In genomic region chr16:93047594-93047993, GRCm38 (mm10) we compare ENCODE assay signal across 22 mouse cellular contexts.
DNase-seq lines count a peak whose midpoint lies in the region; ATAC-seq and TF ChIP-seq lines count a peak whose summit lies in the region.
"Had no signal": no experiment of that assay in that cellular context is flagged by ENCODE, and none has a peak within 500 bp of the region (broad histone marks: within the 10 kb centered on the region; RNA-seq: fewer than 3 reads in every experiment).

No protein-coding gene starts in this region.

- no peak for TF ChIP-seq CTCF in hindbrain, postnatal 0 days (IDR thresholded peaks at IDR 0.05; ENCODE audit: low read depth)

- H3K9ac ChIP-seq in hindbrain, postnatal 0 days (replicated peaks; ENCODE audit: low read length): no peak overlapping the region
- no peak overlapping the region for H3K9ac ChIP-seq in hindbrain, embryonic 13.5 days
- H3K9ac ChIP-seq in ES-E14 (ENCODE audit: insufficient read depth, low read depth, low read length, poor library complexity, severe bottlenecking): no peak overlapping the region
- H3K9ac ChIP-seq: embryonic facial prominence, embryonic 13.5 days; limb, embryonic 12.5 days; liver, embryonic 13.5 days; midbrain, embryonic 12.5 days; stomach, embryonic 15.5 days had no signal

- H3K4me3 ChIP-seq in hindbrain, postnatal 0 days (ENCODE audit: low read length): no peak overlapping the region
- no peak overlapping the region for H3K4me3 ChIP-seq in hindbrain, embryonic 13.5 days
- no peak overlapping the region for H3K4me3 ChIP-seq in ES-E14 (ENCODE audit: insufficient read depth in 1 of 2, low read depth in 1 of 2, low read length in 2 of 2, poor library complexity in 1 of 2, severe bottlenecking in 1 of 2)
- H3K4me3 ChIP-seq: embryonic facial prominence, embryonic 13.5 days; limb, embryonic 12.5 days; liver, embryonic 13.5 days; midbrain, embryonic 12.5 days; stomach, embryonic 15.5 days had no signal

- no peaks in the 10 kb centered on the region for H3K36me3 ChIP-seq in hindbrain, postnatal 0 days (ENCODE audit: insufficient read depth, low read length)
- no peaks in the 10 kb centered on the region for H3K36me3 ChIP-seq in hindbrain, embryonic 13.5 days
- no peaks in the 10 kb centered on the region for H3K36me3 ChIP-seq in ES-E14 (ENCODE audit: control insufficient read depth, insufficient read depth, low read length, poor library complexity, severe bottlenecking)
- H3K36me3 ChIP-seq: embryonic facial prominence, embryonic 13.5 days; limb, embryonic 12.5 days; liver, embryonic 13.5 days; midbrain, embryonic 12.5 days; stomach, embryonic 15.5 days had no signal

- no peak overlapping the region for H3K4me2 ChIP-seq in hindbrain, postnatal 0 days (ENCODE audit: low read depth, low read length)
- H3K4me2 ChIP-seq in hindbrain, embryonic 13.5 days: no peak overlapping the region
- H3K4me2 ChIP-seq: embryonic facial prominence, embryonic 13.5 days; heart, embryonic 11.5 days; limb, embryonic 12.5 days; liver, embryonic 13.5 days; midbrain, embryonic 12.5 days; stomach, embryonic 15.5 days had no signal

- DNase-seq in hindbrain, postnatal 0 days (ENCODE audit: low spot score): peak; percentile 31
- DNase-seq in ES-E14 (ENCODE audit: low read depth, low spot score) (peak; percentile 68), ZHBTc4 (ENCODE audit: low read depth, low spot score) (peak; percentile 88)
- DNase-seq in retina, embryonic 14.5 days (ENCODE audit: low spot score): peak; percentile 24
- DNase-seq in thymus, postnatal 4 days: no peak
- no peak for DNase-seq in spleen, postnatal 14 days (ENCODE audit: low spot score in 2 of 2)
- DNase-seq: cerebellum, postnatal 10 days; heart, postnatal 14 days; kidney, adult 2 months; kidney, postnatal 25 days; layer of hippocampus, adult 9-11 months; liver, embryonic 13.5 days; lung, postnatal 10 days; right cerebral cortex, adult 18-20 months; spleen, adult 18-20 months had no signal

- WGBS in hindbrain, postnatal 0 days: 80% methylated on average over 1 of the region's 1 CpGs
- 85% methylated on average over 1 of the region's 1 CpGs for WGBS in hindbrain, embryonic 13.5 days

- no peak overlapping the region for H3K27ac ChIP-seq in hindbrain, postnatal 0 days
- no peak overlapping the region for H3K27ac ChIP-seq in hindbrain, embryonic 13.5 days
- H3K27ac ChIP-seq in ES-E14 (ENCODE audit: insufficient read depth, low read depth, low read length, poor library complexity, severe bottlenecking): no peak overlapping the region
- H3K27ac ChIP-seq: embryonic facial prominence, embryonic 13.5 days; limb, embryonic 12.5 days; liver, embryonic 13.5 days; midbrain, embryonic 12.5 days; stomach, embryonic 15.5 days had no signal

- no peaks in the 10 kb centered on the region for H3K4me1 ChIP-seq in hindbrain, postnatal 0 days (ENCODE audit: insufficient read depth, low read length)
- H3K4me1 ChIP-seq in hindbrain, embryonic 13.5 days (replicated peaks): 0 out of 2 replicates have a peak, but pooled peaks cover 3% of the 10 kb centered on the region
- H3K4me1 ChIP-seq in ES-E14 (ENCODE audit: control insufficient read depth in 2 of 2, insufficient read depth in 2 of 2, low read length in 2 of 2, poor library complexity in 1 of 2): no peaks in the 10 kb centered on the region
- H3K4me1 ChIP-seq: liver, embryonic 13.5 days; midbrain, embryonic 12.5 days; stomach, embryonic 15.5 days had no signal

- H3K9me3 ChIP-seq in hindbrain, postnatal 0 days (ENCODE audit: low read length): no peaks in the 10 kb centered on the region
- H3K9me3 ChIP-seq in hindbrain, embryonic 13.5 days: no peaks in the 10 kb centered on the region
- H3K9me3 ChIP-seq in ES-E14 (ENCODE audit: control insufficient read depth, insufficient read depth, low read depth, low read length): no peaks in the 10 kb centered on the region
- H3K9me3 ChIP-seq: embryonic facial prominence, embryonic 13.5 days; limb, embryonic 12.5 days; liver, embryonic 13.5 days; midbrain, embryonic 12.5 days; stomach, embryonic 15.5 days had no signal

- in situ Hi-C loops in ES-E14 (cut with MboI; ENCODE audit: low sequenced_read_pairs in 2 of 2, unreplicated experiment in 2 of 2): no loop called here

- ATAC-seq in hindbrain, postnatal 0 days: no peak
- no peak for ATAC-seq in hindbrain, embryonic 13.5 days (ENCODE audit: low FRiP score)
- ATAC-seq: CD4-positive, CD25-positive, alpha-beta regulatory T cell, adult 4 months had no signal

- no peaks in the 10 kb centered on the region for H3K27me3 ChIP-seq in hindbrain, postnatal 0 days (ENCODE audit: insufficient read depth, low read length)
- no peaks in the 10 kb centered on the region for H3K27me3 ChIP-seq in hindbrain, embryonic 13.5 days
- H3K27me3 ChIP-seq: embryonic facial prominence, embryonic 13.5 days; limb, embryonic 12.5 days; liver, embryonic 13.5 days; midbrain, embryonic 12.5 days; stomach, embryonic 15.5 days had no signal

TF ChIP-seq in ES-E14, 5 proteins besides CTCF, POLR2A, EP300 and RAD21:
- TF ChIP-seq ZNF384 (IDR thresholded peaks at IDR 0.05; ENCODE audit: low read depth, low read length): no peak
- TF ChIP-seq CHD2 (IDR thresholded peaks at IDR 0.05; ENCODE audit: low read depth, low read length): 0 out of 2 replicates have a peak, but pooled peaks have one; percentile 36
- TF ChIP-seq HCFC1 (IDR thresholded peaks at IDR 0.05; ENCODE audit: borderline replicate concordance, insufficient read depth, low read length): no peak
- TF ChIP-seq MAFK (IDR thresholded peaks at IDR 0.05; ENCODE audit: insufficient read depth, low read depth, low read length): no peak
- TF ChIP-seq ZC3H11A (IDR thresholded peaks at IDR 0.05; ENCODE audit: borderline replicate concordance, low read depth, low read length): no peak

Comparison
In these comparisons a context has a peak if more than half of its experiments do, and no peak if none do; other contexts are left out.
1. DNase-seq: peak in hindbrain, postnatal 0 days (single experiment), ES-E14 (single experiment), ZHBTc4 (single experiment) and retina, embryonic 14.5 days (single experiment); none in thymus, postnatal 4 days (single experiment) and spleen, postnatal 14 days (0 of 2).